Mouse (Mus musculus): ENCODE data around the gene Slc39a12. TPM values are rescaled to one million over a fixed set of nuclear protein-coding genes. Genes with fewer than 3 reads are reported as not detected.
A peak's percentile ranks its signal among the peaks of the same experiment; 100 is the strongest.

The Slc39a12 gene
- polyA plus RNA-seq (2014; fragmentation: Nextera tagmentation; extraction: Ambion mirVana) = 4.0 and 4.3 TPM in 2 replicates

DNA sequence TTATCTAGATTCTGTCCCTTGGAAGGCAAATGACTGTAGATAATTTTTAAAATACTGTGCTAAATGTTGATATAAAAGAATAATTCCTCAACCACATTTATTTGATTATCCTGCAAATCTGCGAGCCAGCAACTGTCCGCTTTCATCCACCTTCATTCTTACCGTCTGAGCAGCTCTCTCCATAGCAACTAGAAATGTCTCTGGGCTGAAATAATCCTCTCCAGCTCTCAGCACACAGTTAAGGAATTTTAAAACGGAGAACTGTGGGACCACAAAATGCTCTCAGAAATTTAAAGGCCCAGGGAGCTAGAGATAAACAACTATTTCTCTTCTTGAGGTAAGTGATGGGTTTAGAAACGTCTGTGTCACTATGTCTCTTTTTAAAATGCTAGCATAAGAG is at the start of gene Slc39a12:
TSS of gene Slc39a12 (plus strand) at position 155 of the 400 bp plus-strand sequence.
- Histone ChIP-seq H3K4me1 (ENCODE audit: control insufficient read depth, insufficient read depth, low read length) (no peaks in the 10 kb centered on the region), H3K9ac (replicated peaks; ENCODE audit: low read depth, low read length) (no peak within 1 kb of the TSS), H3K4me2 (ENCODE audit: low read depth, low read length) (no peak within 1 kb of the TSS), H3K27me3 (ENCODE audit: control insufficient read depth, insufficient read depth, low read length) (no peaks in the 10 kb centered on the region), H3K36me3 (ENCODE audit: control insufficient read depth, insufficient read depth, low read length) (no peaks in the 10 kb centered on the region), H3K4me3 (ENCODE audit: low read depth, low read length) (no peak within 1 kb of the TSS), H3K9me3 (ENCODE audit: control insufficient read depth, low read length) (no peaks in the 10 kb centered on the region), H3K27ac (ENCODE audit: low read depth, low read length) (no peak within 1 kb of the TSS)
- no peak for ATAC-seq (ENCODE audit: low read depth)
- WGBS = 56% methylated on average over 5 of the region's 5 CpGs

DNA sequence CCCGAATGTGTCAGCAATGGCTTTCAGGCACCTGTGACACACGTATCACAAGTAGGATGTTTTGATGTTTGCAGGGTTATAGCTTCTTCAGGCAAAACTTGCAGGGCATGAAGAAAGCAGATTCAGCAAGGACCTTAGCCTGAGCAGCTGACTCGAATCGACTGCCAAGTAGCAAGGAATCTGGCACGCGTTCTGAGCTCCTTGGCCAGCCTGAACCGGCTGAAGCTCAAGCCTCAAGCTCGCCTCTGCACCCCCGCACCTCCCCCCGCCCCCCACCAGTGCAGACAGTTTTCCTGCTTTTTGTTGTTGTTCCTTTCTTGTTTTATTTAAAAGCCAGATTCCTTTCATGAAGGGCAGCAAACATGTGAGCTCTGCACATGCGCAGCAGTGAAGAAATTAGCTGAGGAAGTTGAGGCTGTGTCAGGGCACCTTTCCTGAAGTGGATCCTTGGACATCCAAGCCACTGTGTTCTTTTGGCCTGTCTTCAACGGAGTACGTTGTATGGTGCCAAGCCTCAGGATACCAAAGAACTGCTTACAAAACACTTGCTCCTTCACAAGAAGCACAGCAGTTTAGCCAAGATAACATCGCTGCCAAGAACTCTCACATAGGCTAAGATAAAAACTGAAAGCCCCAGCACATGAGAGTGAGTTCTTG is 46.3 kb upstream of the Slc39a12 start:
- WGBS = 78% methylated on average over 14 of the region's 14 CpGs
- H3K36me3 ChIP-seq (ENCODE audit: control insufficient read depth, insufficient read depth, low read length) = no peaks in the 10 kb centered on the region
- no peak overlapping the region for H3K4me2 ChIP-seq (ENCODE audit: low read depth, low read length)
- H3K27ac ChIP-seq (ENCODE audit: low read depth, low read length) = no peak overlapping the region
- no peaks in the 10 kb centered on the region for H3K9me3 ChIP-seq (ENCODE audit: control insufficient read depth, low read length)
- H3K4me3 ChIP-seq (ENCODE audit: low read depth, low read length) = no peak overlapping the region
- ATAC-seq (ENCODE audit: low read depth) = peak; percentile 73; the same call in 1 of the 2 replicates
- no peaks in the 10 kb centered on the region for H3K27me3 ChIP-seq (ENCODE audit: control insufficient read depth, insufficient read depth, low read length)
- H3K4me1 ChIP-seq (ENCODE audit: control insufficient read depth, insufficient read depth, low read length) = no peaks in the 10 kb centered on the region
- no peak overlapping the region for H3K9ac ChIP-seq (replicated peaks; ENCODE audit: low read depth, low read length)

DNA sequence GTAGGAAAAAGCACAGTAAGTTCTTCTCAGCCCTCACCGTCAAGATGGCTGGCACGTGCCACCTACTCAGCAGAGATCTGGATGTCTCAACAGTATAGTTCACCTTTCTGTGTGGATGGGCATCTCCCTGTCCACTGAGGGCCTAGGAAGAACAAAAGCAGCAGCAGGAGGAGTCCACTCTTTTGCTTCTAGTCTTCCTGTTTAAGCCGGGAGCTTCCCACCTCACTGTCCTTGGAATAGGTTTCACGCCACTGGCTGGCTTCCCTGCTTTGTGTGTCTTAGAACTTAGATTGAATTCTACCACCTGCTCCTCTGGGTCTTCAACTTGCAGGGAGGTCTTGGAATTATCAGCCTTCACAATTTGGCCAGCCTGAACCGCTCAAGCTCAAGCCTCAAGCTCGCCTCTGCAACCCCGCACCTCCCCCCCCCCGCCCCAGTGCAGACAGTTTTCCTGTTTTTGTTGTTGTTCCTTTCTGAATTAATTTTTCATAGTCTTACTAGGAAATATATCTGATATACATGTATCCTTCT is 45.7 kb upstream of the Slc39a12 start:
- 94% methylated on average over 8 of the region's 8 CpGs for WGBS
- Histone ChIP-seq H3K36me3 (ENCODE audit: control insufficient read depth, insufficient read depth, low read length) (no peaks in the 10 kb centered on the region), H3K4me3 (ENCODE audit: low read depth, low read length) (no peak overlapping the region), H3K9me3 (ENCODE audit: control insufficient read depth, low read length) (no peaks in the 10 kb centered on the region), H3K4me2 (ENCODE audit: low read depth, low read length) (no peak overlapping the region), H3K9ac (replicated peaks; ENCODE audit: low read depth, low read length) (no peak overlapping the region), H3K27ac (ENCODE audit: low read depth, low read length) (no peak overlapping the region), H3K27me3 (ENCODE audit: control insufficient read depth, insufficient read depth, low read length) (no peaks in the 10 kb centered on the region), H3K4me1 (ENCODE audit: control insufficient read depth, insufficient read depth, low read length) (no peaks in the 10 kb centered on the region)
- no peak; the same call in 1 of the 2 replicates for ATAC-seq (ENCODE audit: low read depth)

DNA sequence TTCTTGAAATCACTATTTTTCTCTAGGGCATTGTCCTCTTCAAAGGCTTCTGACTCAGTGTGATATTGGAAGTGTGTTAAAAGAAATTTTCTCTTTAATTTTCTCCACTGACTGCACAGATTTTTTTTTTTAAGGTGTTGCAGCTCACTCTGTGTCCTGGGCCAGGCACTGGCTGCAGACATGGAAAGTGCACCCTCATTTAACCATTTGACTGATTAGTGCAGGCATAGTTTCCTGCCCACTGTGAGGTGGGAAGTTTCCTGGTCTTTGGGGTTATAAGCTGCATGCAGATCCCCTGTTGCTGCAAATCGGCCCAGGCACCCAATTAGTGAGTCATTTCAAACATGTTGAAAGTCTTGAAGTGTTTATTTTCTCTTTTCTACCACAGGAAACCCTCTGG is 740 bp downstream of the Slc39a12 start:
- no peaks in the 10 kb centered on the region for H3K9me3 ChIP-seq (ENCODE audit: control insufficient read depth, low read length)
- H3K4me1 ChIP-seq (ENCODE audit: control insufficient read depth, insufficient read depth, low read length) = no peaks in the 10 kb centered on the region
- ATAC-seq (ENCODE audit: low read depth) = no peak
- no peak overlapping the region for H3K9ac ChIP-seq (replicated peaks; ENCODE audit: low read depth, low read length)
- no peak overlapping the region for H3K4me3 ChIP-seq (ENCODE audit: low read depth, low read length)
- 35% methylated on average over 1 of the region's 1 CpGs for WGBS
- H3K4me2 ChIP-seq (ENCODE audit: low read depth, low read length) = no peak overlapping the region
- no peaks in the 10 kb centered on the region for H3K27me3 ChIP-seq (ENCODE audit: control insufficient read depth, insufficient read depth, low read length)
- H3K36me3 ChIP-seq (ENCODE audit: control insufficient read depth, insufficient read depth, low read length) = no peaks in the 10 kb centered on the region
- no peak overlapping the region for H3K27ac ChIP-seq (ENCODE audit: low read depth, low read length)

DNA sequence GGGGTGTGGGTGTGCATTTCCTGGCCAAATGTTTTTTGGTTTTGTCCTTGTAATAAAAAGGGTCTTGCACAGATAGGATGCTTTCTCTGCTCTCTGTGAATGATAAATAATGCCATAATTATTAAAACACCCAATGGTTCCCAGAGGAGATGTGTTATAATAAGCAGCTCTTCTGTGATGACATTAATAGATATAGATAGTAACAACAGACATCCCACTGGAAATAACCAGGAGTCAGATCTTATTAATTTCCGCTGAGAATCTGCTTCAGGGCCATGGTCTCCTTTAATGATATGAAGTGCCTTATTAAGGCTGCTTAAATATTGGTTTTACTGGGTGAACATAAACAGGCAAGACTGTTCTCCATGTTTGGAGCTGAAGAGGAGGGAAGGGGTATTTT is 2.8 kb downstream of the Slc39a12 start:
- Histone ChIP-seq H3K27ac (ENCODE audit: low read depth, low read length) (no peak overlapping the region), H3K36me3 (ENCODE audit: control insufficient read depth, insufficient read depth, low read length) (no peaks in the 10 kb centered on the region), H3K9ac (replicated peaks; ENCODE audit: low read depth, low read length) (no peak overlapping the region), H3K4me2 (ENCODE audit: low read depth, low read length) (no peak overlapping the region), H3K9me3 (ENCODE audit: control insufficient read depth, low read length) (no peaks in the 10 kb centered on the region), H3K4me1 (ENCODE audit: control insufficient read depth, insufficient read depth, low read length) (no peaks in the 10 kb centered on the region), H3K4me3 (ENCODE audit: low read depth, low read length) (no peak overlapping the region), H3K27me3 (ENCODE audit: control insufficient read depth, insufficient read depth, low read length) (no peaks in the 10 kb centered on the region)
- 61% methylated on average over 1 of the region's 1 CpGs for WGBS
- ATAC-seq (ENCODE audit: low read depth) = peak; percentile 79; the same call in 1 of the 2 replicates

DNA sequence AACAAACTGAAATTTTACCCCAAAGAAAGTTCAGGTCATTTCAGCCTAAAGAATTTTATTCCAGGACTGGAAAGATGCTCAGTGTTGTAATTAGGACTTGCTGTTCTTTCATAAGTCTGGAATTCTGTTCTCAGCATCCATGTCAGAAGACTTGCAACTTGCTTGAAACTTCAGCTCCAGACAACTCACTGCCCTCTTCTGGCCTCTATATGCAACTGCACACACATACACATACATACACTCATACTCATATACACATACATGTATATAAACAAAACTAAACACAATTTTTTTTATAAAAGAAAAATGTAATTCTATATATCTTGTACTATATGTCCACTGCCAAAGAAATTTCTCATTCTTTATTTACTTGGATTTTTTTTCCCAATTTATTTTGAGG is 14.9 kb downstream of the Slc39a12 start:
- H3K4me3 ChIP-seq (ENCODE audit: low read depth, low read length) = no peak overlapping the region
- H3K27ac ChIP-seq (ENCODE audit: low read depth, low read length) = no peak overlapping the region
- H3K9ac ChIP-seq (replicated peaks; ENCODE audit: low read depth, low read length) = no peak overlapping the region
- no peak for ATAC-seq (ENCODE audit: low read depth)
- no peaks in the 10 kb centered on the region for H3K9me3 ChIP-seq (ENCODE audit: control insufficient read depth, low read length)
- H3K36me3 ChIP-seq (ENCODE audit: control insufficient read depth, insufficient read depth, low read length) = no peaks in the 10 kb centered on the region
- H3K27me3 ChIP-seq (ENCODE audit: control insufficient read depth, insufficient read depth, low read length) = no peaks in the 10 kb centered on the region
- no peak overlapping the region for H3K4me2 ChIP-seq (ENCODE audit: low read depth, low read length)
- no peaks in the 10 kb centered on the region for H3K4me1 ChIP-seq (ENCODE audit: control insufficient read depth, insufficient read depth, low read length)

DNA sequence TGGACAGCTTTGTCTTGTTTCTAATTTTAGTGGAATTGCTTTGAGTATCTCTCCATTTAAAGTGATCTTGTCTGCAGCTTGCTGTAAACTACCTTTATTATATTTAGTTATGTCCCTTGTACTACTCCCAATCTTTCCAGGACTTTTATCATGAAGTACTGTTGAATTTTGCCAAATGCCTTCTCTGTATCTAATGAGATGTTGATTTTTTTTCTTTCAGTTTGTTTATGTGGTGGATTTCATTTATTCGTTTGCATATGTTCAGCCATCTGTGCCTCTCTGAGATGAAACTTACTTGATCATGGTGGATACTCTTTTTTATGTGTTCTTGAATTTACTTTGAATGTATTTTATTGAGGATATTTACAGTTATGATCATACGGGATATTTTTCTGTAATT is 40.9 kb downstream of the Slc39a12 start:
- 94% methylated on average over 2 of the region's 2 CpGs for WGBS

DNA sequence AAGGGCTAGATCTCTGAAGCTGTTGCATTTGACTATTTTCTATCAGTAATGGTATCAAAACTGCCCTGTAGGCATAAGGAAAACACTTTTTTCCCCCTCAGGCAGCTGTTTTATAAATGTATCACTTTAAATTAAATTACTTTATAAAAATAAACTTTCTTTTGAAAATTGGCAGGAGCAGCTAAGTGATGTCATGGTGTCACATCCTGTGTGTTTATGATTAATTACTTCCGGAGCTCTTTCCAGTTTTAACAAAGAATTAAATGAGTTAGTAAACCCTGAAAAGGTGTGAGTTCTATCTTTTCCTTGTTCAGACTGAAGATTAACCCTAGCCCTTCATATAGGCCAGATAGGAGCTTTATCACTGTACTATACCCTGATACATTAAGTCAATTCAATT is 59.2 kb downstream of the Slc39a12 start:
- 94% methylated on average over 1 of the region's 1 CpGs for WGBS
- ATAC-seq (ENCODE audit: low read depth) = no peak
- no peak overlapping the region for H3K27ac ChIP-seq (ENCODE audit: low read depth, low read length)
- H3K9me3 ChIP-seq (ENCODE audit: control insufficient read depth, low read length) = no peaks in the 10 kb centered on the region
- H3K4me1 ChIP-seq (ENCODE audit: control insufficient read depth, insufficient read depth, low read length) = no peaks in the 10 kb centered on the region
- no peaks in the 10 kb centered on the region for H3K27me3 ChIP-seq (ENCODE audit: control insufficient read depth, insufficient read depth, low read length)
- H3K4me3 ChIP-seq (ENCODE audit: low read depth, low read length) = no peak overlapping the region
- no peaks in the 10 kb centered on the region for H3K36me3 ChIP-seq (ENCODE audit: control insufficient read depth, insufficient read depth, low read length)
- H3K4me2 ChIP-seq (ENCODE audit: low read depth, low read length) = no peak overlapping the region
- H3K9ac ChIP-seq (replicated peaks; ENCODE audit: low read depth, low read length) = no peak overlapping the region

More for the DNA sequence above, 40.9 kb downstream of the Slc39a12 start:
- Histone ChIP-seq H3K36me3 (ENCODE audit: control insufficient read depth, insufficient read depth, low read length) (no peaks in the 10 kb centered on the region), H3K4me1 (ENCODE audit: control insufficient read depth, insufficient read depth, low read length) (no peaks in the 10 kb centered on the region), H3K27ac (ENCODE audit: low read depth, low read length) (no peak overlapping the region), H3K9me3 (ENCODE audit: control insufficient read depth, low read length) (no peaks in the 10 kb centered on the region), H3K4me3 (ENCODE audit: low read depth, low read length) (no peak overlapping the region), H3K9ac (replicated peaks; ENCODE audit: low read depth, low read length) (no peak overlapping the region), H3K27me3 (ENCODE audit: control insufficient read depth, insufficient read depth, low read length) (no peaks in the 10 kb centered on the region), H3K4me2 (ENCODE audit: low read depth, low read length) (no peak overlapping the region)
- no peak for ATAC-seq (ENCODE audit: low read depth)

DNA sequence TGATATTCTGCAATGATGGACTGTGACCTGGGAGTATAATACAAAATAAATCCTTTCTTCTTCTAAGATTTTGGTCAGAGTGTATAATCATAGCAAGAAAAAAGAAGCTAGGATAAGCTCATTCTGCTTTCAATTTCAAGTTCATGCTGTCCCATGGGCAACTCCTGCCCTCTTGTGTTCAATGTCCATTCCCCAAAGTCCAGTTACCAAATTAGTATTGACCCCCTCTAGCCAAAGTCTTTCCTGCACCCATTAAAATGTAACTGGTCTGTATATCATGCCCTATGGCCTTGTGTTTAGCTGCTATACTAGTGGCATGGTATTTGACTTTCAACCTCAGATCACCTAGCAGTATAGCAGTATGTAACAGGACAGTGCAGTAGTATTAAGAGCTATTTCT is 62.8 kb downstream of the Slc39a12 start:
- Histone ChIP-seq H3K4me3 (ENCODE audit: low read depth, low read length) (no peak overlapping the region), H3K27ac (ENCODE audit: low read depth, low read length) (no peak overlapping the region), H3K4me2 (ENCODE audit: low read depth, low read length) (no peak overlapping the region), H3K9me3 (ENCODE audit: control insufficient read depth, low read length) (no peaks in the 10 kb centered on the region), H3K27me3 (ENCODE audit: control insufficient read depth, insufficient read depth, low read length) (no peaks in the 10 kb centered on the region), H3K4me1 (ENCODE audit: control insufficient read depth, insufficient read depth, low read length) (no peaks in the 10 kb centered on the region), H3K9ac (replicated peaks; ENCODE audit: low read depth, low read length) (no peak overlapping the region), H3K36me3 (ENCODE audit: control insufficient read depth, insufficient read depth, low read length) (no peaks in the 10 kb centered on the region)
- no peak for ATAC-seq (ENCODE audit: low read depth)

Measured in neural tube, embryonic 14.5 days (tissue).